Mouse (Mus musculus): ENCODE measurements around the gene Gsdma. TPM values are rescaled to one million over a fixed set of nuclear protein-coding genes. Genes with fewer than 3 reads are reported as not detected.

Gsdma gene
- polyA plus RNA-seq, 1 experiment from 2014 or later: 0.80 TPM

GRCm38 (mm10) chr11:98698849-98699640 lies 34.9 kb downstream of the Gsdma start:
- no peak for ATAC-seq (ENCODE audit: insufficient read depth, low FRiP score, low read depth)
- Histone ChIP-seq H3K4me2 (no peak overlapping the region), H3K9ac (no peak overlapping the region), H3K4me3 (replicated peaks) (no peak overlapping the region), H3K36me3 (peaks cover 20% of the 10 kb centered on the region), H3K27me3 (replicated peaks) (no peaks in the 10 kb centered on the region; the same call in 1 of the 2 replicates), H3K27ac (no peak overlapping the region), H3K9me3 (no peaks in the 10 kb centered on the region), H3K4me1 (peaks cover 5% of the 10 kb centered on the region; the same call in 1 of the 2 replicates)
- WGBS: 82% methylated on average over 16 of the region's 16 CpGs

- Histone ChIP-seq H3K36me3 (peaks cover 13% of the 10 kb centered on the region), H3K4me1 (peaks cover 5% of the 10 kb centered on the region; the same call in 1 of the 2 replicates), H3K4me2 (no peak overlapping the region), H3K4me3 (replicated peaks) (no peak overlapping the region), H3K9ac (no peak overlapping the region), H3K27ac (no peak overlapping the region), H3K9me3 (no peaks in the 10 kb centered on the region), H3K27me3 (replicated peaks) (no peaks in the 10 kb centered on the region; the same call in 1 of the 2 replicates)
- 0 out of 2 replicates have a peak, but pooled peaks have one; percentile 36 for ATAC-seq (ENCODE audit: insufficient read depth, low FRiP score, low read depth)
- 31% methylated on average over 4 of the region's 4 CpGs for WGBS
These were observed 35.8 kb downstream of the Gsdma start for GRCm38 (mm10) chr11:98699911-98700310.

- no peaks in the 10 kb centered on the region; the same call in 1 of the 2 replicates for H3K27me3 ChIP-seq (replicated peaks)
- no peak within 1 kb of the TSS for H3K4me2 ChIP-seq
- H3K36me3 ChIP-seq: peaks cover 8% of the 10 kb centered on the region; the same call in 1 of the 2 replicates
- peaks cover 5% of the 10 kb centered on the region; the same call in 1 of the 2 replicates for H3K4me1 ChIP-seq
- 51% methylated on average over 10 of the region's 10 CpGs for WGBS
- no peak for ATAC-seq (ENCODE audit: insufficient read depth, low FRiP score, low read depth)
- no peak within 1 kb of the TSS for H3K27ac ChIP-seq
- H3K9ac ChIP-seq: no peak within 1 kb of the TSS
- H3K4me3 ChIP-seq (replicated peaks): no peak within 1 kb of the TSS
- H3K9me3 ChIP-seq: no peaks in the 10 kb centered on the region
These were observed 37.1 kb downstream of the Gsdma start, which contains the start of gene Csf3 for GRCm38 (mm10) chr11:98701213-98701670. Csf3 (plus strand) TSS chr11:98701263.

- 73% methylated on average over 5 of the region's 5 CpGs for WGBS
- no peak overlapping the region for H3K4me2 ChIP-seq
- peaks cover 7% of the 10 kb centered on the region; the same call in 1 of the 2 replicates for H3K4me1 ChIP-seq
- peaks cover 18% of the 10 kb centered on the region for H3K36me3 ChIP-seq
- no peak for ATAC-seq (ENCODE audit: insufficient read depth, low FRiP score, low read depth)
- H3K27me3 ChIP-seq (replicated peaks): no peaks in the 10 kb centered on the region; the same call in 1 of the 2 replicates
- no peak overlapping the region for H3K9ac ChIP-seq
- H3K9me3 ChIP-seq: no peaks in the 10 kb centered on the region
- H3K27ac ChIP-seq: no peak overlapping the region
- no peak overlapping the region for H3K4me3 ChIP-seq (replicated peaks)
These were observed 38.2 kb downstream of the Gsdma start for GRCm38 (mm10) chr11:98702323-98702722.

GRCm38 (mm10) chr11:98705021-98705420 lies 40.9 kb downstream of the Gsdma start:
- H3K9ac ChIP-seq: no peak overlapping the region
- no peaks in the 10 kb centered on the region for H3K9me3 ChIP-seq
- no peaks in the 10 kb centered on the region; the same call in 1 of the 2 replicates for H3K27me3 ChIP-seq (replicated peaks)
- peaks cover 29% of the 10 kb centered on the region for H3K4me1 ChIP-seq
- peaks cover 30% of the 10 kb centered on the region for H3K36me3 ChIP-seq
- no peak overlapping the region for H3K4me3 ChIP-seq (replicated peaks)
- H3K4me2 ChIP-seq: no peak overlapping the region
- 89% methylated on average over 10 of the region's 10 CpGs for WGBS
- no peak for ATAC-seq (ENCODE audit: insufficient read depth, low FRiP score, low read depth)
- no peak overlapping the region for H3K27ac ChIP-seq

- Histone ChIP-seq H3K36me3 (peaks cover 34% of the 10 kb centered on the region), H3K27ac (peak overlapping the region; percentile 69), H3K27me3 (replicated peaks) (no peaks in the 10 kb centered on the region), H3K9me3 (no peaks in the 10 kb centered on the region), H3K4me2 (no peak overlapping the region), H3K9ac (no peak overlapping the region), H3K4me1 (peaks cover 28% of the 10 kb centered on the region), H3K4me3 (replicated peaks) (no peak overlapping the region)
- 74% methylated on average over 22 of the region's 22 CpGs for WGBS
- ATAC-seq (ENCODE audit: insufficient read depth, low FRiP score, low read depth): peak; percentile 16; the same call in 1 of the 2 replicates
These were observed 43.5 kb downstream of the Gsdma start for GRCm38 (mm10) chr11:98707401-98708281.

GRCm38 (mm10) chr11:98708282-98708956 lies 44.3 kb downstream of the Gsdma start:
- 77% methylated on average over 19 of the region's 19 CpGs for WGBS
- Histone ChIP-seq H3K4me2 (no peak overlapping the region), H3K27me3 (replicated peaks) (no peaks in the 10 kb centered on the region), H3K9ac (no peak overlapping the region), H3K4me3 (replicated peaks) (no peak overlapping the region), H3K9me3 (no peaks in the 10 kb centered on the region), H3K4me1 (peaks cover 28% of the 10 kb centered on the region), H3K36me3 (peaks cover 39% of the 10 kb centered on the region), H3K27ac (peak overlapping the region; percentile 69)
- ATAC-seq (ENCODE audit: insufficient read depth, low FRiP score, low read depth): no peak

GRCm38 (mm10) chr11:98709001-98709741 lies 45.0 kb downstream of the Gsdma start:
- Histone ChIP-seq H3K9me3 (no peaks in the 10 kb centered on the region), H3K4me1 (peaks cover 28% of the 10 kb centered on the region), H3K4me2 (no peak overlapping the region), H3K4me3 (replicated peaks) (no peak overlapping the region), H3K36me3 (peaks cover 43% of the 10 kb centered on the region), H3K27me3 (replicated peaks) (no peaks in the 10 kb centered on the region), H3K9ac (no peak overlapping the region), H3K27ac (peak overlapping the region; percentile 69; the same call in 1 of the 2 replicates)
- no peak for ATAC-seq (ENCODE audit: insufficient read depth, low FRiP score, low read depth)
- 72% methylated on average over 26 of the region's 26 CpGs for WGBS

GRCm38 (mm10) chr11:98710416-98711045 lies 46.4 kb downstream of the Gsdma start:
- 48% methylated on average over 12 of the region's 12 CpGs for WGBS
- Histone ChIP-seq H3K4me2 (no peak overlapping the region; the same call in 1 of the 2 replicates), H3K9ac (no peak overlapping the region), H3K27me3 (replicated peaks) (no peaks in the 10 kb centered on the region), H3K36me3 (peaks cover 41% of the 10 kb centered on the region), H3K4me1 (peaks cover 28% of the 10 kb centered on the region), H3K27ac (0 out of 2 replicates have a peak overlapping the region, but pooled peaks have one; percentile 24), H3K9me3 (no peaks in the 10 kb centered on the region), H3K4me3 (replicated peaks) (no peak overlapping the region)
- 0 out of 2 replicates have a peak, but pooled peaks have one; percentile 17 for ATAC-seq (ENCODE audit: insufficient read depth, low FRiP score, low read depth)

GRCm38 (mm10) chr11:98711046-98711434 lies 46.9 kb downstream of the Gsdma start:
- no peak overlapping the region for H3K4me2 ChIP-seq
- 0 out of 2 replicates have a peak overlapping the region, but pooled peaks have one; percentile 24 for H3K27ac ChIP-seq
- H3K36me3 ChIP-seq: peaks cover 45% of the 10 kb centered on the region
- peaks cover 28% of the 10 kb centered on the region for H3K4me1 ChIP-seq
- H3K9me3 ChIP-seq: no peaks in the 10 kb centered on the region
- no peak overlapping the region for H3K9ac ChIP-seq
- no peak for ATAC-seq (ENCODE audit: insufficient read depth, low FRiP score, low read depth)
- no peaks in the 10 kb centered on the region for H3K27me3 ChIP-seq (replicated peaks)
- H3K4me3 ChIP-seq (replicated peaks): no peak overlapping the region
- WGBS: 79% methylated on average over 4 of the region's 4 CpGs
